In the genomic region with DNA sequence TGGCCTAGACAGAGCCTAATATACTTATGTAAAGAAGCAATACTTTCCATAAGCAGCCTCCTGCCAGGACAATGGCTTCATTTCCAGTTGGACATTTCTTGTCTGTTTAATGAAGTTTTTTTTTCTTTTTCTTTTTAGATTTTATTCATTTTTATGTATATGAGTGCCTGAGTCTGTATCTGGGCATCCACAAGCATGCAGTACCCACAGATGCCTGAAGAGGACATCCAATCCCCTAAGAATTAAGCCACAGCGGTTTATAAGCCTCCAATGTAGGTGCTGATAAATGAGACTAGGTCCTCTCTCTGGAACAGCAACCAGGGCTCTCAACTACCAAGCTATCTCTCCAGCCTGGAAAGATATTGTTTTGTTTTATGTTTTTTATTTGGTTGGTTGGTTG, we compare ENCODE assay signal across 29 mouse cellular contexts. TPM values are rescaled to one million over a fixed set of nuclear protein-coding genes. Genes with fewer than 3 reads are reported as not detected.
DNase-seq lines count a peak whose midpoint lies in the region; ATAC-seq and TF ChIP-seq lines count a peak whose summit lies in the region.
"Had no signal": no experiment of that assay in that cellular context is flagged by ENCODE, and none has a peak within 500 bp of the region (broad histone marks: within the 10 kb centered on the region; RNA-seq: fewer than 3 reads in every experiment).

No protein-coding gene starts in this region.

- no peaks in the 10 kb centered on the region for H3K4me1 ChIP-seq in liver, postnatal 0 days (ENCODE audit: insufficient read depth)
- H3K4me1 ChIP-seq in liver, embryonic 11.5 days (replicated peaks; ENCODE audit: control insufficient read depth, insufficient read depth, low read length) = no peaks in the 10 kb centered on the region
- H3K4me1 ChIP-seq: embryonic facial prominence, embryonic 12.5 days; embryonic facial prominence, embryonic 15.5 days; forebrain, embryonic 12.5 days; forebrain, embryonic 15.5 days; heart, embryonic 12.5 days; heart, embryonic 15.5 days; hindbrain, embryonic 10.5 days; hindbrain, embryonic 13.5 days had no signal

- H3K9me3 ChIP-seq in liver, postnatal 0 days (ENCODE audit: low read length) = no peaks in the 10 kb centered on the region
- H3K9me3 ChIP-seq in liver, embryonic 11.5 days (ENCODE audit: control insufficient read depth, low read length) = no peaks in the 10 kb centered on the region
- H3K9me3 ChIP-seq: embryonic facial prominence, embryonic 12.5 days; embryonic facial prominence, embryonic 15.5 days; forebrain, embryonic 12.5 days; forebrain, embryonic 15.5 days; heart, embryonic 12.5 days; heart, embryonic 15.5 days; hindbrain, embryonic 10.5 days; hindbrain, embryonic 13.5 days had no signal

- no peaks in the 10 kb centered on the region for H3K36me3 ChIP-seq in liver, postnatal 0 days (replicated peaks; ENCODE audit: insufficient read depth, low read length)
- H3K36me3 ChIP-seq in liver, embryonic 11.5 days (ENCODE audit: control insufficient read depth, insufficient read depth, low read length) = no peaks in the 10 kb centered on the region
- H3K36me3 ChIP-seq: embryonic facial prominence, embryonic 12.5 days; embryonic facial prominence, embryonic 15.5 days; forebrain, embryonic 12.5 days; forebrain, embryonic 15.5 days; heart, embryonic 12.5 days; heart, embryonic 15.5 days; hindbrain, embryonic 10.5 days; hindbrain, embryonic 13.5 days had no signal

- no peak overlapping the region for H3K4me3 ChIP-seq in liver, postnatal 0 days (ENCODE audit: low read depth, low read length)
- H3K4me3 ChIP-seq in liver, embryonic 11.5 days (ENCODE audit: low read depth, low read length) = no peak overlapping the region
- H3K4me3 ChIP-seq: embryonic facial prominence, embryonic 12.5 days; embryonic facial prominence, embryonic 15.5 days; forebrain, embryonic 12.5 days; forebrain, embryonic 15.5 days; heart, embryonic 12.5 days; heart, embryonic 15.5 days; hindbrain, embryonic 10.5 days; hindbrain, embryonic 13.5 days had no signal

- TF ChIP-seq CTCF in liver, postnatal 0 days (IDR thresholded peaks at IDR 0.05; ENCODE audit: low read depth) = 0 out of 2 replicates have a peak, but pooled peaks have one; percentile 8

- DNase-seq in heart, adult 11 months = peak; percentile 16
- DNase-seq in heart, adult 9 months (ENCODE audit: low spot score in 2 of 2) = no peak
- DNase-seq in liver, postnatal 0 days = no peak
- DNase-seq in liver, embryonic 11.5 days (ENCODE audit: low spot score) = no peak
- DNase-seq in kidney, adult 18-20 months = no peak
- DNase-seq in cerebellum, postnatal 4 days (ENCODE audit: low spot score in 2 of 2) = no peak
- DNase-seq: adrenal gland, postnatal 10 days; adrenal gland, postnatal 36 days; cerebellum, adult 18-20 months; cerebellum, adult 9-10 months; cerebellum, postnatal 14 days; gastrocnemius, postnatal 10 days; gastrocnemius, postnatal 36 days; heart, postnatal 10 days; heart, postnatal 36 days had no signal

- H3K9ac ChIP-seq in liver, postnatal 0 days (replicated peaks) = no peak overlapping the region
- H3K9ac ChIP-seq in liver, embryonic 11.5 days (ENCODE audit: low read depth, low read length) = no peak overlapping the region
- H3K9ac ChIP-seq: embryonic facial prominence, embryonic 12.5 days; embryonic facial prominence, embryonic 15.5 days; forebrain, embryonic 12.5 days; forebrain, embryonic 15.5 days; heart, embryonic 12.5 days; heart, embryonic 15.5 days; hindbrain, embryonic 13.5 days had no signal

- WGBS in liver, postnatal 0 days (ENCODE audit: insufficient replicate concordance) = 75% methylated on average over 1 of the region's 1 CpGs
- 70% methylated on average over 1 of the region's 1 CpGs for WGBS in liver, embryonic 11.5 days

- no peak overlapping the region for H3K4me2 ChIP-seq in liver, postnatal 0 days (ENCODE audit: low read depth, low read length)
- H3K4me2 ChIP-seq in liver, embryonic 11.5 days = no peak overlapping the region
- H3K4me2 ChIP-seq: embryonic facial prominence, embryonic 12.5 days; embryonic facial prominence, embryonic 15.5 days; forebrain, embryonic 12.5 days; forebrain, embryonic 15.5 days; heart, embryonic 12.5 days; heart, embryonic 15.5 days; hindbrain, embryonic 13.5 days had no signal

- TF ChIP-seq EP300 in liver, postnatal 0 days (IDR thresholded peaks at IDR 0.05; ENCODE audit: low read depth) = no peak

- no peak overlapping the region for H3K27ac ChIP-seq in liver, postnatal 0 days (ENCODE audit: low read depth)
- no peak overlapping the region for H3K27ac ChIP-seq in liver, embryonic 11.5 days (ENCODE audit: low read depth, low read length)
- H3K27ac ChIP-seq: embryonic facial prominence, embryonic 12.5 days; embryonic facial prominence, embryonic 15.5 days; forebrain, embryonic 12.5 days; forebrain, embryonic 15.5 days; heart, embryonic 15.5 days; hindbrain, embryonic 10.5 days; hindbrain, embryonic 13.5 days had no signal

- H3K27me3 ChIP-seq in liver, postnatal 0 days (ENCODE audit: insufficient read depth, low read length) = no peaks in the 10 kb centered on the region
- H3K27me3 ChIP-seq in liver, embryonic 11.5 days (replicated peaks; ENCODE audit: control insufficient read depth, insufficient read depth, low read length) = no peaks in the 10 kb centered on the region
- H3K27me3 ChIP-seq: embryonic facial prominence, embryonic 12.5 days; embryonic facial prominence, embryonic 15.5 days; forebrain, embryonic 12.5 days; forebrain, embryonic 15.5 days; heart, embryonic 12.5 days; heart, embryonic 15.5 days; hindbrain, embryonic 13.5 days had no signal

- ATAC-seq in liver, postnatal 0 days = no peak
- no peak for ATAC-seq in liver, embryonic 11.5 days (replicated peaks; ENCODE audit: low FRiP score)
- ATAC-seq in megakaryocyte progenitor cell, adult 5-6 weeks (replicated peaks; ENCODE audit: poor library complexity) = 0 out of 2 replicates have a peak, but pooled peaks have one; percentile 39
- ATAC-seq: forebrain, embryonic 15.5 days; hindbrain, embryonic 16.5 days had no signal

RNA-seq across cellular contexts. Expression of gene Dppa4, which starts 20.6 kb away (rescaled TPM):
- polyA plus RNA-seq in liver, postnatal 0 days (2015; fragmentation: Nextera tagmentation; extraction: Ambion mirVana) = not detected in 2 replicates
- 0.30 and 0.32 TPM in 2 replicates for polyA plus RNA-seq in liver, embryonic 11.5 days (2014; fragmentation: Nextera tagmentation; extraction: Ambion mirVana)
- not detected in 2 replicates for total RNA-seq in megakaryocyte progenitor cell, adult 5-6 weeks (2015)
- total RNA-seq in megakaryocyte progenitor cell, adult 5-6 weeks (2017) = not detected in 2 replicates
- total RNA-seq: adrenal gland, adult 18-20 months; adrenal gland, postnatal 10 days; adrenal gland, postnatal 36 days; common myeloid progenitor, adult 5-6 weeks; gastrocnemius, postnatal 10 days; gastrocnemius, postnatal 36 days; granulocyte monocyte progenitor cell, adult 5-6 weeks; heart, adult 8-10 months; heart, postnatal 10 days; heart, postnatal 36 days had no signal
- polyA plus RNA-seq: embryonic facial prominence, embryonic 12.5 days; embryonic facial prominence, embryonic 15.5 days; forebrain, embryonic 12.5 days; forebrain, embryonic 15.5 days; heart, embryonic 12.5 days; heart, embryonic 15.5 days; hindbrain, embryonic 13.5 days; hindbrain, embryonic 16.5 days had no signal

RNA-seq across cellular contexts. Expression of gene Dppa2, which starts 40.8 kb away (rescaled TPM):
- not detected in 2 replicates for polyA plus RNA-seq in liver, postnatal 0 days (2015; fragmentation: Nextera tagmentation; extraction: Ambion mirVana)
- polyA plus RNA-seq in liver, embryonic 11.5 days (2014; fragmentation: Nextera tagmentation; extraction: Ambion mirVana) = 0.08 TPM in 1 of 2 replicates, not detected in the other
- total RNA-seq in megakaryocyte progenitor cell, adult 5-6 weeks (2015) = not detected in 2 replicates
- not detected in 2 replicates for total RNA-seq in megakaryocyte progenitor cell, adult 5-6 weeks (2017)
- total RNA-seq: adrenal gland, adult 18-20 months; adrenal gland, postnatal 10 days; adrenal gland, postnatal 36 days; common myeloid progenitor, adult 5-6 weeks; gastrocnemius, postnatal 10 days; gastrocnemius, postnatal 36 days; granulocyte monocyte progenitor cell, adult 5-6 weeks; heart, adult 8-10 months; heart, postnatal 10 days; heart, postnatal 36 days had no signal
- polyA plus RNA-seq: embryonic facial prominence, embryonic 12.5 days; embryonic facial prominence, embryonic 15.5 days; forebrain, embryonic 12.5 days; forebrain, embryonic 15.5 days; heart, embryonic 12.5 days; heart, embryonic 15.5 days; hindbrain, embryonic 10.5 days; hindbrain, embryonic 16.5 days had no signal
